Mouse (Mus musculus): ENCODE data around the gene Gm5935.
"Not testable (repeated sequence)": the region's sequence is repeated elsewhere in the genome, so short reads cannot be mapped to it uniquely, and the experiment has no call there.

Gene Gm5935

GRCm38 (mm10) chrX:24775064-24775463 lies at the start of gene Gm5935:
Gene Gm5935, minus strand, starts transcription at chrX:24775164.
- not testable (repeated sequence) for TF ChIP-seq GATA4 (IDR thresholded peaks at IDR 0.05; ENCODE audit: insufficient replicate concordance, low read length)

Measured in liver, adult (tissue).